Mouse (Mus musculus) right cerebral cortex, postnatal 36 days (tissue): ENCODE measurements around the gene Rpl3.

ENCODE experiments used
- DNase-seq, 2 experiments: peaks; one replicate each; pipeline ENCODE4 v3.0.0; 2022; ENCODE audit warnings: low spot score in 2 of 2, mixed read lengths in 1 of 2

Gene Rpl3

GRCm38 (mm10) chr15:80066538-80066937, 25.1 kb downstream of the Rpl3 start:
- DNase-seq: no peak

- DNase-seq: no peak
Observed at GRCm38 (mm10) chr15:80065414-80065813, 26.3 kb downstream of the Rpl3 start.

DNA sequence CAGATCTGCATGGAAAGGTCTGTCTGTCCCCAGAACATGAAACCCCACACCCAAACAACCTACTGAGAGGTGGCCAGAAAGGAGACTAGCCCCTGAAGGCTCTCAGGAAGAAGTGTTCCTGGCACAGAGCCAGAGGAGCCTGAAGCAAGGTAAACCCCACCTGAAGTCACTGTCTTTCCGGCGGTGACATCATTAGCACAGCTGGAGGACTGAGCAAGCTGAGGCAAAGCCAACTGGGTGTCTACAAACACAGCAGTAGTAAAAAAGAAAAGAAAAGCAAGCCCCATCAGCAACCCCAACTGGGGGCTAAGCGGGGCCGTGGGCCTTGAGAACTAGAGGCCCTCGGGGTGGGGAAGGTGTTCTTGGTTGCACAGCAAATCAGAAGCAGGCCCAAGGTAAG, 26.7 kb downstream of the Rpl3 start:
- DNase-seq: no peak

- no peak for DNase-seq
Observed at GRCm38 (mm10) chr15:80062821-80063220, 28.8 kb downstream of the Rpl3 start.

DNA sequence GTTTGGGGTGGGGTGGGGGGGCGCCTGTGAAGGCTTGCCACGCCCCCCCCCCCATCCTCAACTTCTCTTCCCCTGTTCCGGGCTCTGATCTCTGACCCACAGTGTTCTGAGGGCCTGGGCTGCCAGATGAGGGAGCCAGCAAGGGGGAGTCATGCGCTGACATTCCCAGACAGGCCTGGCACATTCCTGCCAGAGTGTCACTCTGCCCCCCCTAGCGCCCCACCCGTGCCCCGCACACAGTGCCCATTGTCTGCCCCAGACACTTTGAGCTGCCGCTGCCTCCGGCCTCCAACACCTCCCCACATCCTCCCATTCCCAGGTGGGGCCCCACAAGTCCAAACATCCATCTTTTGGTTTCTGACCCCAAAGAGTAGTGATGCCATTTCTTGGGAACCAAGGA, 29.3 kb downstream of the Rpl3 start:
- no peak for DNase-seq

DNA sequence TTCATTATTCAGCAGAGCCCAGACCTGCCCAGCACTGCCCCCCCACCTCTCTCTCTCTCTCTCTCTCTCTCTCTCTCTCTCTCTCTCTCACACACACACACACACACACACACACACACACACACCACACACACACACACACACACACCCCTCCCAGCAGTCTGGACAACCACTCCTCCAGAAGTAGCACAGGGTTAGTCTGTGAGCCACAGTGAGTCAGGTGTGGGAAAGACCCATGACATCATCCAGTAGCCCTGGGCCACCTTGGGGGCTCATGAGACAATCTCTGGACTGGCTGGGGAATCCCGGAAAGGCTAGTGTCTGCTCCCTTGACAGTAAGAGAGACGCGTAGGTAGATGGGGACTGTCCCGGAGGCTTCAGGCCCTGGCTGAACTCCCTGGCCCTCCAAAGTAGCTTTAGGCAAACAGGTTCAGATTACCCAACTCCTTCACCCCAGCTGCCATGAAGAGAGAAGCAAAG, 30.6 kb downstream of the Rpl3 start:
- no peak for DNase-seq

- DNase-seq: no peak
Observed at GRCm38 (mm10) chr15:80060356-80061070, 31.2 kb downstream of the Rpl3 start.

DNA sequence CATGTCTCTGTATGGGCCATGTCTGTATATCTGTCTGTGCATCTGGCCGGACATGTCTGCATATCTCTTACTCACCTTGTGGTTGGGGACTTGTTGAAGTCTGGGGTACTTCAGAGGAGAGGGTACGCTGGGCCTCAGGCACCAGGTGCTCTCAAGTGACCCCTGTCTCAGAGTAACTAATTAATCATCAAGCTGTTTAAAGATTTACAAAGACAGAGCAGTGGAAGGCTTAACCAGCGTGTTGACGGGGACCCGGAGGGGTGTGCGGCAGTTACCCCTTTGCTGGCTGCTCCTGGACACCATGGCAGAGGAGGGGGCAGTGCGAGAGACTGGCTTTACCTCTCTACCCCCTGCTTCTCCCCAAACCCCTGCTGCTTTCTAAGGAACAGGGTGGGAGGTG, 32.1 kb downstream of the Rpl3 start:
- DNase-seq: no peak

- no peak for DNase-seq
Observed at GRCm38 (mm10) chr15:80058151-80058550, 33.5 kb downstream of the Rpl3 start.

DNA sequence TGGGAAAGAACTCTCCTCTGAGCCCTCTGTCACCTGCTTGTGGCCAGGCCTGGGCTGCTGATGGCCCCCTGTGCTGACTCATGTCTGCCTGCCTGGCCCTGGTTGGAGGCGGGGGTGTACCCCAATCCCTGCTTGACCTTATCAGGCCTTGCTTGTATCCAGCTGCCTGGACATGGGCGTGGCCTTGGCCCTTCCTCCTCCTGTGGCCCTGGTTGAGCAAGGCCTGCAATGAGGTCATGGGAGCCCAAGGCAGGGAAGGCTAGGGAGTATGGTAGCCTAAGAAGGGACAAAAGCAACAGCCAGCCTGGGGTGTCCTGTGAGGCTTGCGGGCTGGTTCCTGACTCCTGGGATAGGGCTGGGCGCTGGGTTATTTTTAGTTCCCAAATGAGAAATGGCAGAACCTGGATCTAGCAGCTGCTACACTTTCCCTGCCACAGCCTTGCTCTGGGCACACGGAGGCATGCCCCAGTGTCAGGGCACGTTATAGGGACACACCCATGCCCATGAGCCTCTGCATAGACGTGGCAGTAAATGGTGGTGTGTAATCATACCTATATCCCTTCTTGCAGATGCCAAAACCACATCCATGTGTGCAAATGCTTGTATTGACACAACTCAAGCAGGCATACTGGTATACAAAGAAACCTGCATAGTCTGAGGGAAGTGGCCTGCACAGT, 37.5 kb downstream of the Rpl3 start:
- no peak for DNase-seq

- no peak for DNase-seq
Observed at GRCm38 (mm10) chr15:80053381-80054033, 38.2 kb downstream of the Rpl3 start.

- no peak for DNase-seq
Observed at GRCm38 (mm10) chr15:80051782-80052181, 39.9 kb downstream of the Rpl3 start.

DNA sequence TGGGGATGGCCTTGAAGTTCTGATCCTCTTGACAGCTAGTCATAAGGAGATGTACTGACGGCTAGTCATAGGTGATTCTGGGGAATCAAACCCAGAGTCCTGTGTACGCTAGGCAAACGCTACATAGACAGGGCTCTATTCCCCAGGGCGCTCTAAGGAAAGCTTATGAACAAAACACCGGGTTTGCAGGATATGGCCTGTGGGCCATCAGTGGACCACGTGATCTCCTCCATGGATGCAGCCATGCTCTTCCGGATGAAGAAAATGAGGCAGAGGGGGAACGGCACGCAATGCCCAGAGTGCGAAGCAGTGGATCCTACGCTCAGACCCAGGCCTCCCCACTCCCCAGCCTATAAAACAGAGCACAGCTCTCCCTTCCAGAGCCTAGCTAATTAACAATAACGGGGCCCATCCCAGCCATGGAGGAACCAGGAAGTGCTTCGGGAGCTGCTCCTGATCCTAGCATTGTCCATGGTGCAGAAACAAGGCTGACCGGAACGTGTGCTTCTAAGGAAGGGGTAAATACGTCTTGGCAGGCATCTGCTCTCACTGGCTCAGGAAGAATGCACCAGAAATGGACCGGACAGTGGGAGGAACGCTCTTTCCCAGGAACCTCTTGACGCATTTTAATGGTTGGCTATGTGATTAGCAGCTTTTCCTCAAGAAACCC, 40.4 kb downstream of the Rpl3 start:
- DNase-seq: no peak

- no peak for DNase-seq
Observed at GRCm38 (mm10) chr15:80050093-80050492, 41.6 kb downstream of the Rpl3 start.

DNA sequence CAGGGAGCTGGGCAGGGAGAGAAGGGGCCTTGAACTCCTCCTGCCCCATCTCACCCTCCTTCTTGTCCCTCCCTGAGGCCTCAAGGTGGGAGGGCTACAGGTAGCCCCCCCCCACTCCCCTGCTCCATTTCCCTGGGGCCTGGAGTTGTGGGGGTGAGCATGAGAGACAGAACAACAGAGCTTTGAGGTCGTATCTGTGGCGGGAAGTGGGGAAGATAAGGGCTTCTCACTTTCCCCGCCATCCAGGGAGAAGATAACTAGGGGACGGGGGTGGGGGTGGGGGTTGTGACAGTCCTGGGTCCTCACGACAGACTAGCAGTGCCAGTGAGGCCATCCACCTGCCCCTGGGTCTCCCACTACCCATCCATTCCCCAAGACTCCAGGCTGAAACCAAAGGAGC, 43.7 kb downstream of the Rpl3 start:
- no peak for DNase-seq

DNA sequence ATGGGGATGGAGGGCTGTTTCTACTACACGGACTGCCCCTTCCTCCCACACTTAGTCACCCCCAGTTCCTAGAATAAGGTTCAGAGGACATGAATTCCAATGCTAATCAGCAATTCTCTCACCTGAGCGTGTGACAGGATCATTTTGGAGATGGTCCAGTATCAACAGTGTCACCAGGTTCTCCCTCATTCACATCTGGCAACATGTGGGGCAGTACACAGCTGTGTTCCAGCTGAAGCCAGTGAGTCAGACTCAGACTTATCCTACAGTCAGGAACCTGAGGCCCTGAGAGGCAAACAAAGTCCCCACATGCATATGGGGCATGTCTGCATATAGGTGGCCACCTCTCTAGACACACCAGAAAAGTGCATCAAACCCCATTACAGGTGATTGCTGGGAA, 44.4 kb downstream of the Rpl3 start:
- no peak for DNase-seq

DNA sequence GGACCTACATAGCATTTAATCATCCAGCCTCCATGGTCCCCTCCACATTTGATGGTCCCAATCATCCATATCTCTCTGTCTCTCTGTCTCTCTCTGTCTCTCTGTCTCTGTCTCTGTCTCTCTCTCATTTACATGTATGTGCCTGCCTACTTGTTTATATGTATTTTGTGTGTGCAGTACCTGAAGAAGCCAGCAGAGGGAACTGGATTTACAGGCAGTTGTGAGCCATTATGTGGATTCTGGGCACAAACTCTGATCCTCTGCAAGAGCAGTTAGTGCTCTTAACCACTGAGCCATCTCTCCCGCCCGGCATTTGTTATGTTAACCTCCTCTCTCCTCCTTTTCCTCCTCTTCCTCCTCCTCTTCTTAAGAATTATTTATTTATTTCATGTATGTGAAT, 45.9 kb downstream of the Rpl3 start:
- no peak for DNase-seq

DNA sequence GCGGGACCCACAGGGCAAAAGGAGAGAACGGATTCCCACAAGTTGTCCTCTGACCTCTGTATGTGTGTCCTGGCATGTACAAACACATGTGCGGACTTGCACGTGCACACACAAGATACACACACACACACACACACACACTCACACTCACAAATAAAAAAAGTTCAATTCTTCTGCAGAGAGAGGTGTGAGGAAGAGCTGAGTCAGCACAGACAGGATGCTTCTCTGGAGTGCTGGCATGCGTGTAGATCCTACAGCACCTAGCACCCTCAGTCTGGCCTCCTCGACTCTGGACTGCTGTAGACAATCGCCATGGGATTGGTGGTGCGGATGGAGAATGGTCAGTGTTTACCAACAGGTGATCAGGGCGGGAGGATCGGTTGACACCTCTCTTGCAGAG, 47.4 kb downstream of the Rpl3 start:
- no peak for DNase-seq

- no peak for DNase-seq
Observed at GRCm38 (mm10) chr15:80042152-80042551, 49.5 kb downstream of the Rpl3 start.

- DNase-seq: no peak
Observed at GRCm38 (mm10) chr15:80038110-80038391, 53.6 kb downstream of the Rpl3 start.

- DNase-seq: no peak
Observed at GRCm38 (mm10) chr15:80037255-80038109, 54.2 kb downstream of the Rpl3 start.
